Mouse (Mus musculus) kidney, postnatal 25 days (tissue): Measurements from ENCODE around the gene Mn1.

ENCODE experiments used
- DNase-seq, 2 experiments: peaks; one replicate each; pipeline ENCODE4 v3.0.0; 2021; ENCODE audit warnings: mixed read lengths in 2 of 2

Gene Mn1

GRCm38 (mm10) chr5:111432842-111433241 is 15.7 kb downstream of the Mn1 start:
- DNase-seq, result no peak

GRCm38 (mm10) chr5:111434342-111434842 is 17.2 kb downstream of the Mn1 start:
- no peak for DNase-seq

DNA sequence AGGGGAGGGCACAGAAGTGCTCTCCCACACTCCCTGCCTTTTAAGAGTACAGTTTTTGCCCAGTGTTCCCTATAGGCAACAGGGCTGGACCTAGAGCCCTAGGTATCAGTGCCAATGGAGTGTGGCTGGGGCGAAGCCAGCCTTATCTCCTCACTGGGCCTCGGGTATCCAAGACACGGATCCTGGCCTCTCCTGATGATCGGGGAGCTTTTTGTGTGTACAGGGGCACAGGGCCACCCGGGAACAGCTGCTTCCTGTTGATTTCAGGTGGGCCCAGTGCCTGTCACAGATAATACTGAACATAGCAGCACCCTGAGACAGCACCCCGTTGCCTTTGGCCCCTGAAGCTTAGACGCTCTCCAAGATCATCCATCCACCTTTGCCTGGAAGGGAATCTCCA is 19.1 kb downstream of the Mn1 start:
- no peak for DNase-seq

GRCm38 (mm10) chr5:111437205-111437604 is 20.0 kb downstream of the Mn1 start:
- DNase-seq, result no peak

- DNase-seq, result no peak
Measured at GRCm38 (mm10) chr5:111438336-111438735, 21.2 kb downstream of the Mn1 start.

GRCm38 (mm10) chr5:111438821-111439220 is 21.7 kb downstream of the Mn1 start:
- DNase-seq, result no peak

DNA sequence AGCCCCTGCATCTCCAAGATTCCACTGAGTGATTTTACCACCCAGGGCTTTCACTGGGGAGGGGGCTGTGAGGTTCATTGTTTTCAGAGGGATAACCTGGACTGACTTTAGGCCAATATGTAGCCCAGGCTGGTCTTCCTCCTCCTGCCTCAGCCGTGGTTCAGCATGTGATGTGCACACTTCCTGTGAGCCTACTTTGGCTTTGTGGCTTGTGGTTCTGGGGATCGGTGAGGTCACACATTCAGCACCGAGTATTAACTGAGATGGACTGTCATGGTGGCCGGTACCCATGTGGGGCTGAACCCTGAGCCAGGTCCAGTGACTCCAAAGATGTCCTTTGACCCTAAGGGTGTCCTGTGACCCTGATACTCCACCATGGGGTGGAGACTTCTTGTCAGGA is 23.1 kb downstream of the Mn1 start:
- DNase-seq, result no peak

DNA sequence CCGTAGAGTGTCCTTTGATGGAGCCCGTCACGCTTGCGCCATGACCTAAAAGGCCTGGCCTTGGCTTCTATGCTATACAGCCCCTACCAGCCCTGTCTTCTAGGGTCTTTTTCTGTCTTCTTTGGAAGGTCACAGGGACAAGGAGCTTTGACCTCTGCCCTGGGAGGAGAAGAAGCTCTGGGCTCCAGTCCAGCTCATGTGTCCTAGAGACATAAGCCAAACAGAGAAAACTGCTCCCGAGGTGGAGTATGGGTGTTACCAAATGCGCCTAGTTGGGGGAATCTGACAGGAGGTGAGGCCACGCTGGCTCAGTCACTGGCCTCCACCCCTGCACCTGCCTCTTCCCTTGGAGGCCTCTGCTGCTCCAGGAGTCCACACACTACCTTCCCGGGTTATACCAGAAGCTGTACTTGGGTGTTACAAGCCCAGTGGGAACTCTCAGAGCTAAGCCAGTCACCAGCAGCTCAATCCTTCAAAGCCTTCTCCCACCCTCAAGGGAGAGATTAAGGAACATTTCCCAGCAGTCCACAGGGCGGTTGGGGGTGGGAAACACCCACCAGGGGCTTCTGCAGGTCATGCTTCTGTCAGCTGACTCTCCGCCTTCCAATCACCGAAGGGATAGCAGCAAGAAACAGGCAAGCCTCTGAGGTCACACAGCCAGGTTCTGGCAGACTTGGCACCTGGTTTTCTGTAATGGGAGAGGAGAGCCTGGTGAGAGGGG is 25.1 kb downstream of the Mn1 start:
- no peak for DNase-seq

GRCm38 (mm10) chr5:111443636-111444035 is 26.5 kb downstream of the Mn1 start:
- DNase-seq, result no peak

DNA sequence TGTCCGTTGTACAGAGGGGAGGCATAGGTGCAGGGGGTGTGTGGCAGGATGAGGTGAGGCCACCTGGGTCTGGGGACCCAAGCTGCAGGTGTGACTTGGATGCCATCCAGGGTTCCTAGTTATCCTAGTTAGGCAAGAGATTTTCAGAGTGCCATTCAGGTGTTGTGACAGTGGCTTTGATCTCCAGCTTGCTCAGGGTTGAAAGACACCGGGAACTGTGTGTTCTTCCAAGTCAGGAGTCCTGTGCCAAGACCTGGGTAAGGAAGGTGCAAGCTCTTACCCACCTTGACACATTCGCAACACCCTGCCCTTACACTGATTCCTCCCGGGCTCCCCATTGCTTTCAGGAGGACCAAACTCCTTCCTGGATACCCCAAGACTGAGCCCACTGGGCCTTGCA is 27.2 kb downstream of the Mn1 start:
- DNase-seq, result no peak

DNA sequence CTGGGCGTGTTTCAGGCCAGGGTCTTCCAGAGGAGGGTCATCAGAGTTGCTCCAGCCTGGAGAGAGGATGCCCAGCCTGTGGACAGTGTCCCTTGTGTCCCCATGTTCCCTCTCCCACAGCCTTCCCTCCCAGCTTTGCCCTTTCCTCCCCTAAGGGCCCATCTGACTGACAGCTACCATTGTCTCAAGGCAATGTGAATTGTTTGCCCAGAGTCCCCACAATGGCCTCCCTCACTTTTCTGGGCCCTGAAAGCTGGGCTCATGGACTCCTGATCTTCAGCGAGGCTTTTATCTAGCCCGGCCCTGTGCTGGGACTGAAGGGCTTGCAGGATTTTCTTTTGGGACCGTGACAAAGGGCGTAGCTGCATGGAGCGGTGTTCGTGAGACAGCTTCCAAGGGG is 29.5 kb downstream of the Mn1 start:
- DNase-seq, result no peak

- no peak for DNase-seq
Measured at GRCm38 (mm10) chr5:111449700-111450099, 32.5 kb downstream of the Mn1 start.

- DNase-seq, result no peak
Measured at GRCm38 (mm10) chr5:111454240-111454639, 37.1 kb downstream of the Mn1 start.

- DNase-seq, result no peak
Measured at GRCm38 (mm10) chr5:111454876-111455275, 37.7 kb downstream of the Mn1 start.

GRCm38 (mm10) chr5:111458675-111459074 is 41.5 kb downstream of the Mn1 start:
- no peak for DNase-seq

DNA sequence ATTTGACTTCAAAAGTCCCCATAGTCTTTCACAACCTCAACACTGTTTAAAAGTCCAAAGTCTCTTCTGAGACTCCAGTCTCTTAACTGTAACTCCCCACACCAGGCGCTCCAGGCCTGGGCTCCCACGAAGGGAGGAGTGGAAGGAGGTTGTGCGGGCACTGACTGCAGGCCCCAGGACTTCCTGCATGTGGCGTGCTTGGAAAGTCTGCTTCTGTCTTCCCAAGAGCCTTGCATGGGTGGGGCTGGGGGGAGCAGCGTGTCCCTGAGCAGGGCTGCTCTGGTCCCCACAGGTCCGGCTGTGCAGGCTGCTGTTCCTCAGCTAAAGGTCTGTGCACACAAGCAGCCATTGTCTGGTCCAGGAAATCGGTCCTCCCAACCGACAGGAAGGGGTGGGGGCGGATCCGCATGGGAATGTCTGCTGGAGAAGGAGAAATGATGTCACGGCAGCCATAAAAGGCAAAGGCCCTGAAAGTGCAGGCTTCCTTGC is 48.7 kb downstream of the Mn1 start:
- DNase-seq, result peak; percentile 69 to 86

DNA sequence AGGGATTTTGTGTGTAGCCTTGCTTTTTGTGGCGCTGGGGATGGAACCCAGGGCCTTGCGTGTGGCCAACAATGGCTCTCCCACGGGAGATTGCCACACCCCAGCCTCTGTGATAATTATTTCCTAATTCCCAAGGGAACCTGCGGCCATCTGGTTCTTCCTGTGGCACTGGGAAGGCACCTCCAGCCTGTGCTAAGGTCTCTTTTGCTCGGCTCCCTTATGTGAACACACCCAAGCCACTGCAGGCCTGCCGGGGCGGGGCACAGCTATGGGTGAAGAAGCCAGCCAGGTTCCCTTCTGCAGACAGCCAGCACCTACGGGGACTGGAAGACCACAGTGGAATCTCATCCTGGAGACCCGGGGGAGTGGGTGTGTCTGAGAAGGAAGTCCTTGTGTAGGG is 49.3 kb downstream of the Mn1 start:
- DNase-seq, result peak in 1 of 2 experiments; percentile 4

- DNase-seq, result no peak
Measured at GRCm38 (mm10) chr5:111467699-111468098, 50.5 kb downstream of the Mn1 start.

GRCm38 (mm10) chr5:111469195-111469882 is 52.2 kb downstream of the Mn1 start:
- DNase-seq, result no peak

DNA sequence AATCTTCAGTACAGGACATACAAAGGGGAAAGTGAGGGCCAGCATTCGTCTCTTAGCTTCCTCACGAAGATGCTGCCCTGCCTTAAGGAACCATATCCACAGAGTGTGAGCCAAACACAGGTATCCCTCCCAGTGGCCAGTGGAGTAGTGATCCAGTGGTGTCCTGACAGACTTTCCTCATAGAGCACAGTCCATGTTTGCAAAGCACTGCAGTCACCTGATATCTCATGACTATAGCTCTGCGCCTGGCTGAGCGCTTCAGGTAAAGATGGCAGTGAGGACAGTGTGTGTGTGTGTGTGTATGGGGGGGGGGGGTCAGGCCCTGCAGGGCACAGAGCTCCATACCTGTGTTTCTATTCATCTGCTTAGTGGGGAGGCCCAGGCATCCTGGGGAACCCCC is 53.7 kb downstream of the Mn1 start:
- no peak for DNase-seq

- no peak for DNase-seq
Measured at GRCm38 (mm10) chr5:111473425-111473824, 56.3 kb downstream of the Mn1 start.

- no peak for DNase-seq
Measured at GRCm38 (mm10) chr5:111475721-111476120, 58.6 kb downstream of the Mn1 start.

DNA sequence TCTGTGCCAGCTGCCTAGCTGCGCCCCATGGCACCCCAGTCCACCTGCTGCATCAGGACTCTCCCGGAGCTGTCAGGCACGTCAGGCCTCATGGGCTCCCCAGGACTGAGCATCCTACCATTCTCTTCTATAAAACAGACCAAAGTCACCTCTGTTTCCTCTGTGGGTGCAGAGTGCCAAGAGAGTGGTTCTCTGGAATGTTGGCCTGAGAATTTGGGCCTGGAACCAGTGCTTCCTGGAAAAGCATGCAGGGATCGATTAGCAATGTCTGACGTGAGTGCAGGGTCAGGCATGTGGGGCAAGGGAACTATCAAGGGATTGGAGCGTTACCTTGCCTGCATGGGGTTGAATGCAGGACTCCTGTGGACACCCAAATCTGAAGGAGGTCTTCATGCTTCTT is 59.0 kb downstream of the Mn1 start:
- no peak for DNase-seq

DNA sequence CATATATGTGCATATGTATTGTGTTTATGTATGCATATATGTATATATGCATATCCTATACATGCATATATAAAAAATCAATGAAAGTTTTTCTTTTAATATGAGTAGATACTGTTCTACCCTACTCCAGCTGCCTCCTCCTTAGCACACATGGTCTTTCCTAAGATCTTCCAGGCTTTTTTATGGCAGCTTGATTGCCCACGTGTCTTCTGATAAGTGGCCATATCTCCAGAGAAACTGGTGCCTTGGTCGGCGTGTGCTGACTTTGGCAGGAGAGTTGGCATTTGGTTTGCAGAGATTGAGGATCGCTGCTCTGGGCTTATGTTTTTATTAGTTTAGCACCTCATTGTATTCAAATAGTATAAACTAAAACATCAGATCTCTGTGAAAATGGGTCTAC is 68.7 kb downstream of the Mn1 start:
- no peak for DNase-seq
